Mouse (Mus musculus) heart, embryonic 16.5 days (tissue): ENCODE measurements at regions not wholly inside any gene's neighbourhood (a gene's known extent, or its start where the extent isn't known, plus 50 kb on each side); places are given as distances from the start of the nearest gene placed in this dataset.

Source experiments
- ATAC-seq: fragments of 200-750 bp; cut with Nextera tagmentation; replicated peaks from 2 replicates; pipeline ENCODE4 v1.8.0; 2017; ENCODE audit warnings: moderate number of reproducible peaks; ENCODE audit not compliant: insufficient read depth, low FRiP score; ENCODE audit errors: extremely low read depth
- H3K27ac ChIP-seq: fragments of 300-500 bp; sonication (generic); 2 replicates; pipeline ENCODE4 v1.5.1; 2014; ENCODE audit warnings: mild to moderate bottlenecking, low read length, control low read depth, moderate library complexity
- H3K27me3 ChIP-seq: fragments of 300-500 bp; sonication (generic); 2 replicates; pipeline ENCODE4 v1.6.1; 2014; ENCODE audit warnings: low read length, mixed read lengths; ENCODE audit not compliant: control insufficient read depth, insufficient read depth
- H3K36me3 ChIP-seq: fragments of 300-500 bp; sonication (generic); 2 replicates; pipeline ENCODE4 v1.6.1; 2014; ENCODE audit not compliant: control insufficient read depth, insufficient read depth
- H3K4me1 ChIP-seq: fragments of 300-500 bp; sonication (generic); 2 replicates; pipeline ENCODE4 v1.6.1; 2014; ENCODE audit warnings: low read length, mixed read lengths; ENCODE audit not compliant: control insufficient read depth, insufficient read depth
- H3K4me2 ChIP-seq: fragments of 300-500 bp; sonication (generic); 2 replicates; pipeline ENCODE4 v1.6.1; 2014; ENCODE audit warnings: low read depth, mild to moderate bottlenecking, control low read depth, low read length
- H3K4me3 ChIP-seq: fragments of 300-500 bp; sonication (generic); 2 replicates; pipeline ENCODE4 v1.5.1; 2014; ENCODE audit warnings: mild to moderate bottlenecking, control low read depth, low read length
- H3K9ac ChIP-seq: fragments of 300-500 bp; sonication (generic); 2 replicates; pipeline ENCODE4 v1.6.1; 2014; ENCODE audit warnings: low read length, control low read depth
- H3K9me3 ChIP-seq: fragments of 300-500 bp; sonication (generic); replicated peaks from 2 replicates; pipeline ENCODE4 v1.6.1; 2016; ENCODE audit warnings: low read length; ENCODE audit not compliant: control insufficient read depth
- WGBS: fragments of 180-500 bp; shearing (Covaris S2); extraction: QIAGEN DNeasy Blood & Tissue Kit; methylation state at CpG from one replicate; pipeline ENCODE4 v1.1.7; 2014; 5-methylcytosine and 5-hydroxymethylcytosine counted together

- Histone ChIP-seq H3K4me1 (0 out of 2 replicates have a peak, but pooled peaks cover 3% of the 10 kb centered on the region), H3K9ac (no peak overlapping the region), H3K36me3 (no peaks in the 10 kb centered on the region), H3K9me3 (no peaks in the 10 kb centered on the region), H3K4me3 (no peak overlapping the region), H3K27me3 (no peaks in the 10 kb centered on the region), H3K27ac (no peak overlapping the region), H3K4me2 (no peak overlapping the region)
- ATAC-seq, result no peak
- WGBS, result 80% methylated on average over 4 of the region's 4 CpGs
Observed at GRCm38 (mm10) chr7:63811816-63812215, 104.8 kb upstream of the E030018B13Rik start.

GRCm38 (mm10) chr7:63815531-63815930 is 101.1 kb upstream of the E030018B13Rik start:
- H3K9ac ChIP-seq, result no peak overlapping the region
- no peaks in the 10 kb centered on the region for H3K36me3 ChIP-seq
- no peak overlapping the region for H3K4me2 ChIP-seq
- no peaks in the 10 kb centered on the region for H3K9me3 ChIP-seq
- H3K4me1 ChIP-seq, result 0 out of 2 replicates have a peak, but pooled peaks cover 4% of the 10 kb centered on the region
- no peak overlapping the region for H3K4me3 ChIP-seq
- WGBS, result 89% methylated on average over 9 of the region's 9 CpGs
- H3K27ac ChIP-seq, result no peak overlapping the region
- no peaks in the 10 kb centered on the region for H3K27me3 ChIP-seq
- ATAC-seq, result no peak

- Histone ChIP-seq H3K27ac (peak overlapping the region; percentile 73), H3K36me3 (no peaks in the 10 kb centered on the region), H3K27me3 (no peaks in the 10 kb centered on the region), H3K4me1 (0 out of 2 replicates have a peak, but pooled peaks cover 4% of the 10 kb centered on the region), H3K9ac (no peak overlapping the region), H3K9me3 (no peaks in the 10 kb centered on the region), H3K4me3 (no peak overlapping the region), H3K4me2 (no peak overlapping the region)
- ATAC-seq, result peak; percentile 29
- WGBS, result 60% methylated on average over 10 of the region's 10 CpGs
Observed at GRCm38 (mm10) chr7:63816056-63816941, 100.4 kb upstream of the E030018B13Rik start.

- ATAC-seq, result no peak
- no peak overlapping the region for H3K4me2 ChIP-seq
- H3K36me3 ChIP-seq, result no peaks in the 10 kb centered on the region
- no peaks in the 10 kb centered on the region for H3K9me3 ChIP-seq
- no peaks in the 10 kb centered on the region for H3K27me3 ChIP-seq
- no peak overlapping the region for H3K27ac ChIP-seq
- 77% methylated on average over 1 of the region's 1 CpGs for WGBS
- no peak overlapping the region for H3K4me3 ChIP-seq
- no peak overlapping the region for H3K9ac ChIP-seq
- H3K4me1 ChIP-seq, result 0 out of 2 replicates have a peak, but pooled peaks cover 4% of the 10 kb centered on the region
Observed at GRCm38 (mm10) chr7:63817476-63817875, 99.2 kb upstream of the E030018B13Rik start.

GRCm38 (mm10) chr7:63818105-63818504 is 98.6 kb upstream of the E030018B13Rik start:
- ATAC-seq, result no peak
- H3K36me3 ChIP-seq, result no peaks in the 10 kb centered on the region
- no peaks in the 10 kb centered on the region for H3K9me3 ChIP-seq
- H3K9ac ChIP-seq, result no peak overlapping the region
- H3K4me1 ChIP-seq, result 0 out of 2 replicates have a peak, but pooled peaks cover 4% of the 10 kb centered on the region
- H3K27me3 ChIP-seq, result no peaks in the 10 kb centered on the region
- no peak overlapping the region for H3K27ac ChIP-seq
- H3K4me3 ChIP-seq, result no peak overlapping the region
- no peak overlapping the region for H3K4me2 ChIP-seq
- 91% methylated on average over 3 of the region's 3 CpGs for WGBS

- Histone ChIP-seq H3K36me3 (no peaks in the 10 kb centered on the region), H3K9ac (no peak overlapping the region), H3K27me3 (no peaks in the 10 kb centered on the region), H3K4me3 (no peak overlapping the region), H3K4me1 (0 out of 2 replicates have a peak, but pooled peaks cover 4% of the 10 kb centered on the region), H3K4me2 (no peak overlapping the region), H3K27ac (no peak overlapping the region), H3K9me3 (no peaks in the 10 kb centered on the region)
- ATAC-seq, result no peak
- 41% methylated on average over 1 of the region's 1 CpGs for WGBS
Observed at GRCm38 (mm10) chr7:63820286-63820685, 96.4 kb upstream of the E030018B13Rik start.

- no peak overlapping the region for H3K4me3 ChIP-seq
- H3K9me3 ChIP-seq, result no peaks in the 10 kb centered on the region
- no peaks in the 10 kb centered on the region for H3K4me1 ChIP-seq
- no peak for ATAC-seq
- H3K9ac ChIP-seq, result no peak overlapping the region
- 77% methylated on average over 2 of the region's 2 CpGs for WGBS
- H3K4me2 ChIP-seq, result no peak overlapping the region
- no peak overlapping the region for H3K27ac ChIP-seq
- no peaks in the 10 kb centered on the region for H3K27me3 ChIP-seq
- H3K36me3 ChIP-seq, result no peaks in the 10 kb centered on the region
Observed at GRCm38 (mm10) chr7:63822001-63822400, 94.7 kb upstream of the E030018B13Rik start.

GRCm38 (mm10) chr7:63824009-63824408 is 92.6 kb upstream of the E030018B13Rik start:
- WGBS, result 44% methylated on average over 7 of the region's 7 CpGs
- H3K4me3 ChIP-seq, result no peak overlapping the region
- no peak overlapping the region for H3K4me2 ChIP-seq
- H3K9me3 ChIP-seq, result no peaks in the 10 kb centered on the region
- peak overlapping the region; percentile 27; the same call in 1 of the 2 replicates for H3K27ac ChIP-seq
- no peak overlapping the region for H3K9ac ChIP-seq
- H3K27me3 ChIP-seq, result no peaks in the 10 kb centered on the region
- no peak for ATAC-seq
- no peaks in the 10 kb centered on the region for H3K36me3 ChIP-seq
- H3K4me1 ChIP-seq, result no peaks in the 10 kb centered on the region

GRCm38 (mm10) chr7:63829362-63829920 is 87.2 kb upstream of the E030018B13Rik start:
- H3K4me2 ChIP-seq, result no peak overlapping the region

More at GRCm38 (mm10) chr7:63829362-63829920, 87.2 kb upstream of the E030018B13Rik start:
- Histone ChIP-seq H3K9ac (no peak overlapping the region), H3K27me3 (no peaks in the 10 kb centered on the region), H3K4me3 (no peak overlapping the region), H3K27ac (no peak overlapping the region), H3K4me1 (no peaks in the 10 kb centered on the region), H3K9me3 (no peaks in the 10 kb centered on the region), H3K36me3 (no peaks in the 10 kb centered on the region)
- no peak for ATAC-seq
- WGBS, result 70% methylated on average over 9 of the region's 9 CpGs
